Mouse (Mus musculus) bone marrow macrophage, adult 2 months (primary cell): Measurements from ENCODE around the gene Gm28308.

Experiments used
- CTCF ChIP-seq: IDR thresholded peaks from 2 replicates; pipeline ENCODE4 v1.5.1; 2012; ENCODE audit warnings: low read depth, mild to moderate bottlenecking, low read length, moderate library complexity
- POLR2A ChIP-seq: IDR thresholded peaks from 2 replicates; pipeline ENCODE4 v1.6.1; 2012; ENCODE audit warnings: mild to moderate bottlenecking, low read depth, low read length, borderline replicate concordance

DNA sequence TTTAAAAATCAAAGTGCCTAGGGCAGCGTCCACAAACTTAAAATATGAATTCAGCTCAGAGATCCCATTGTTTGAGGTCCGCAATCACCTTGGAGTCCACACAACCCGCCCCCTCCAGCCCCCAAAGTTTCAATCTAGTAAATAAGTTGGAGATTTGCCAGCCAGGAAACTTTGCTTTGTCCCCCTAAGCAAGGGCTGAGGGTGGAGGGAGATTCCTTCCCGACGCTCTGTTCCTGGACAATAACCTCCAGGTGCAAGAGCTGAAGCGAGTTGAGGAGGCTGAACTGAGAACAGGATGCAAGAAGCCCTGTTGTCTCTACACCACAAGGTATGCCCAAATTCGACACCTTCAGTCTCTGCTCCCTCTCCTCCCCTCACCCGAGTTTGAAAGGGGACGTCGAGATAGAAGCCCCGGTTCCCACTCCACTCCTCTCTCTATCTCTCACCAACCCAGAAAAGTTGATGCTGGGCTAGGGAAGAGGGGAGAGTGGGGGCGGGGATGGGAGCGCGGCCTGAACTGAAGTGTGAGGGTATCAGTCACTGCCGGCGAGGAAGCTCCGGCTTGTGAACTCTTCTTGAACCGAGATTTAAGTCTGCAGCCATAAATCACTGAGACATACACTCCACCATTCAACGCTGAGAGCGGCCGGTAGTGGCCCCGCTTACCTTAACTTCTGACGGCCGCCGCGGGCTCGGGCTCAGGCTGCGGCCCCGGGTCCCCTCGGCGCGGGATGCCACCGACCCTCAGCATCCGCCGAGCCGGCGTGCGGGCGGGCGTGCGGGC, 38.0 kb downstream of the Gm28308 start:
- TF ChIP-seq POLR2A: no peak
- no peak for TF ChIP-seq CTCF
